Mouse (Mus musculus): ENCODE data around the gene Inafm2. TPM values are rescaled to one million over a fixed set of nuclear protein-coding genes. Genes with fewer than 3 reads are reported as not detected.

Inafm2 gene
- polyA plus RNA-seq, 1 experiment: 8.8 TPM

DNA sequence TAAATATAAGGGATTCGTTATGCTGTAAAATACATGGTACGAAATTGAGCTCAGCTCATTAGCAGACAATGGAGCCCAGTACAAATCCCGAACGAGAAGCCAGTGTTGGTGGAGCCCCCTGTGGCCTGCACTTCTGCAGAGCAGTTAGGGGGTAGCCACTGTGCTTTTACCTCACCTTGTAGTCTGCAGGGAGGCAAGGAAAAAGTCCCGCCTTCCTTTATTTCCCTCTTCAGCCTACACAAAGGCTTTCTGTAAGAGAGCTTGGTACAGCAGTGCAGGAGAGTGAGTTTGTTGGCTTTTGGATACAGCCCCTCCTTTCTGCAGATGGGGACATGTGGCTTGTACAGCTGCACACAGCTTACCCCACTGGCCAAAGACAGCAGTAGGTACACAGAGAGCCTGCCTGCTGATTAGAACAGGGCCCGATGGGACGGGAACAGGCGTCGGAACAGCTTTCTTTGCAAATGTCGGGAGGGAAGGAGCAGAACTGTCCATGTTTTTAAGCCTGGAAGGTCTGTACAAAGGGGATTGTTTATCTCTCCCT, 3.9 kb downstream of the Inafm2 start:
- H3K27ac ChIP-seq (ENCODE audit: insufficient read depth, low read depth, low read length): no peak overlapping the region

DNA sequence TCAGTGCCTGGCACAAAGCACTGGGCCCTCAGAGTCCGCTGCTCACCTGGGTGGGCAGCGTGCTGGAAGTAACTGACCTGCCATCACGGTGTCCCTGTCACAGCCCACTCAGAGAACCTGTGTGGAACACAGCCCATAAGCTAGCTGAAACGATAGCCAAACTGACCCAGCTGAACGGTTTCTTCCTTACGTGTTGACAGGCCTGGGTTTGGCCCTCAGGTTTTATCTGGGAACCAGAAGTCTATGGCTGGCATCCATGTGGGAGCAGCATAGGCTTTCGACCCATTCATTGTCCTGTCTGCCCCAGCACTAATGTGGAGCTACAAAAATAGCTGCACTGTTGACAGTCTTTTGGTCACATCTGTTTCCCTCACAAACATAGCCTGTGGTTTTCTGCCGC, 4.9 kb downstream of the Inafm2 start:
- H3K4me1 ChIP-seq (ENCODE audit: control insufficient read depth, insufficient read depth, insufficient read length, low read length): no peaks in the 10 kb centered on the region
- no peak overlapping the region for H3K27ac ChIP-seq (ENCODE audit: insufficient read depth, low read depth, low read length)
- no peaks in the 10 kb centered on the region for H3K27me3 ChIP-seq (ENCODE audit: control insufficient read depth, insufficient read depth, low read length)
- H3K4me3 ChIP-seq (ENCODE audit: low read depth, low read length): no peak overlapping the region
- TF ChIP-seq POLR2A (IDR thresholded peaks at IDR 0.05; ENCODE audit: low read depth, low read length) (no peak), CTCF (IDR thresholded peaks at IDR 0.05; ENCODE audit: extremely low read depth, insufficient read length, insufficient replicate concordance, low read depth, low read length) (no peak)
- H3K36me3 ChIP-seq (ENCODE audit: control insufficient read depth, insufficient read depth, low read length): peaks cover 3% of the 10 kb centered on the region; the same call in 1 of the 2 replicates
- WGBS: 81% methylated on average over 8 of the region's 8 CpGs

More for the DNA sequence above, 3.9 kb downstream of the Inafm2 start:
- H3K4me1 ChIP-seq (ENCODE audit: control insufficient read depth, insufficient read depth, insufficient read length, low read length): no peaks in the 10 kb centered on the region
- H3K36me3 ChIP-seq (ENCODE audit: control insufficient read depth, insufficient read depth, low read length): peaks cover 3% of the 10 kb centered on the region; the same call in 1 of the 2 replicates
- no peaks in the 10 kb centered on the region for H3K27me3 ChIP-seq (ENCODE audit: control insufficient read depth, insufficient read depth, low read length)
- WGBS: 79% methylated on average over 10 of the region's 10 CpGs
- no peak overlapping the region for H3K4me3 ChIP-seq (ENCODE audit: low read depth, low read length)
- TF ChIP-seq POLR2A (IDR thresholded peaks at IDR 0.05; ENCODE audit: low read depth, low read length): no peak
- no peak for TF ChIP-seq CTCF (IDR thresholded peaks at IDR 0.05; ENCODE audit: extremely low read depth, insufficient read length, insufficient replicate concordance, low read depth, low read length)

DNA sequence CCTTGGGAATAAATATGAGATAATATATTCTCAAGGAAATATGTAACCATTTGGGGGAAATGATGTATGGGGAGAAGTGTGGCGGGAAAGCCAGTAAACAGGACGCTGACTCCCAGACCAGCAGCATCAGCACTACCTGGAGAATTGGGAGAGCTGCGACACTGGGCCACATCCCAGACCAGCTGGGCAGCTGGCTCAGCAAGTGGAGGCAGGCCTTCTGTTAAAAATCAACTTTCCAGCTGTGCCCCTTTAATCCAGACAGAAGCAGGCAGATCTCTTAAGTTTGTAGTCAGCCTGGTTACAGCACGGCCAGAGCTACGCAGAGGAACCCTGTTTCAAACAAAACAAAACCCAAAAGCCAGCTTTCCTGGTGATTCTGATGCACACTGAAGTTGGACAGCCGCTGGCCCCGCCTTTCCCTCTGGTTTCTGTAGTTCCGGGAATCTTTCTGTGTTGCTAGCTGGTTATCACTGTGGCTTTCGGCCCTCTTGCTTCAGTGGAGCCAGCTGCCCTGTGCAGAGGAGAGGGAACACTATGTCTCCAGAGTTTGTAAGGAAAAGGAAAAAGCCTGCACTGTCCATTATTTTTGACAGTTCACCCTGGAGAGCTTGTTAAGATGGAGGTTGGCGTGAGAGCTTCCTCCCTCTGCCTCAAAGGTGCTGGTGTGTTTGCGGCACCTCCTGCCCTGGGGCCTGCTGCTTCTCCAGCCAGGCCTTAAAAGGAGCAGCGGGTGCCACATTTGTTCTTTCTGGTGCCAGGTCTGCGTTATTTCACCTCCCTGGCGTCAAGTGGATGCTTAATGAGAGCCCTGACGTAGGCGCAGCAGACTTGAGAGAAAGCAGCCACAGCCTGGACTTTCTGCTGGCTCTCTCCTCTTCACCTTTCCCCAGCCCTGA, 6.6 kb downstream of the Inafm2 start:
- TF ChIP-seq POLR2A (IDR thresholded peaks at IDR 0.05; ENCODE audit: low read depth, low read length) (no peak), CTCF (IDR thresholded peaks at IDR 0.05; ENCODE audit: extremely low read depth, insufficient read length, insufficient replicate concordance, low read depth, low read length) (no peak)
- 0 out of 2 replicates have a peak overlapping the region, but pooled peaks have one; percentile 46 for H3K27ac ChIP-seq (ENCODE audit: insufficient read depth, low read depth, low read length)

DNA sequence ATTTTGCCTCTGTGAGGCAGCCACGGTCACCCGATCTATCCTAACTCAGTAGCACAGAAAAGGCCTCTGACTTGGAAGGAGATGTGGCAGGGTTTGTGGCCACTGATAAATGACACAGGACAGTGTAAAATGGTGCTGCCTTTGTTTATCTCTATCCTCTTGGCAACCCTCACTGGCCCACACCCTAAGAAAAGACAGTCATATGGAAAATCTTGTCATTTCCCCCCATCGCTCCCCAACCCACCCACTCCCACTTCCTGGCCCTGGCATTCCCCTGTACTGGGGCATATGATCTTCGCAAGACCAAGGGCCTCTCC, 7.2 kb downstream of the Inafm2 start:
- WGBS: 88% methylated on average over 4 of the region's 4 CpGs
- TF ChIP-seq CTCF (IDR thresholded peaks at IDR 0.05; ENCODE audit: extremely low read depth, insufficient read length, insufficient replicate concordance, low read depth, low read length) (no peak), POLR2A (IDR thresholded peaks at IDR 0.05; ENCODE audit: low read depth, low read length) (no peak)
- no peaks in the 10 kb centered on the region for H3K4me1 ChIP-seq (ENCODE audit: control insufficient read depth, insufficient read depth, insufficient read length, low read length)
- H3K36me3 ChIP-seq (ENCODE audit: control insufficient read depth, insufficient read depth, low read length): peaks cover 3% of the 10 kb centered on the region; the same call in 1 of the 2 replicates
- no peak overlapping the region for H3K4me3 ChIP-seq (ENCODE audit: low read depth, low read length)
- no peak overlapping the region for H3K27ac ChIP-seq (ENCODE audit: insufficient read depth, low read depth, low read length)
- H3K27me3 ChIP-seq (ENCODE audit: control insufficient read depth, insufficient read depth, low read length): no peaks in the 10 kb centered on the region

More for the DNA sequence above, 6.6 kb downstream of the Inafm2 start:
- no peaks in the 10 kb centered on the region for H3K27me3 ChIP-seq (ENCODE audit: control insufficient read depth, insufficient read depth, low read length)
- 78% methylated on average over 16 of the region's 16 CpGs for WGBS
- no peaks in the 10 kb centered on the region for H3K4me1 ChIP-seq (ENCODE audit: control insufficient read depth, insufficient read depth, insufficient read length, low read length)
- peaks cover 3% of the 10 kb centered on the region; the same call in 1 of the 2 replicates for H3K36me3 ChIP-seq (ENCODE audit: control insufficient read depth, insufficient read depth, low read length)
- no peak overlapping the region for H3K4me3 ChIP-seq (ENCODE audit: low read depth, low read length)

DNA sequence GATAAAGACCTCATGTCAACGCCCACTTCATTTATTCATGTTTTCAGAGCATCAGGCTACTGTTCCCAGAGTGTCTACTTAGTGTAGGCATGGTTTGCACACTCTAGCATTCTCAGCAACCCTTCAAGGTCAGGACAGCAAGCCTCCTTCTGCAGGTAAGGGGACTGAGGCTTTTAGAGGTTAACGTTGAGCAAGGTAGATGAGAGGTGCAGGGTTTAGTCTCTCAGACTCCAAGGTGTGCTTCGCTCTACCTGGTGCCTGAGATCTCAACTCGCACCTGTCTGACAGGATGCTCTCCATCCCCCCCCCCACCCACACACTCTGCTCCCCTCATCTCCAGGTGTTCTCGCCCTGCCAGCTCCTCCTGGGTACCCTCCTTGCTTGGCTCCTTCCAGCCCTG, 8.6 kb downstream of the Inafm2 start:
- no peaks in the 10 kb centered on the region for H3K27me3 ChIP-seq (ENCODE audit: control insufficient read depth, insufficient read depth, low read length)
- 85% methylated on average over 5 of the region's 5 CpGs for WGBS

DNA sequence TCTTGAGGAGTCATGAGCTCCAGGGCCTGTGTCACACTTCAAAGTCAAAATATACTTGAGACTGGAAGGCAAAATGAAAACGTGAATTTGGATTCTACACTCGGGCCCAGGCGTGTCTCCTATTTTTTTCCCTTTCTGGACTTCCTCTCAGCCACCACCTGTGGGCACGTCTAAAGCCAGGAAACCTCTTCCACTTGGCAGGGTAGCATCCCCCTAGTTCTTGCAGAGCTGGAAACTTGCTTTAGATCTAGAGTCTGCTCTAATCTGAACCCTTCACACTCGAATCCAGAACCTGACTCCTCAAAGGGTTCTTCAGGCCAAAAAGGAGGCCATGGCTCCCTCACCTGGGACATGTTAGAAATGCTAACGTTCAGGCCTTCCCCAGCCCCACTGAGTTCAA, 9.8 kb downstream of the Inafm2 start:
- WGBS: 79% methylated on average over 6 of the region's 6 CpGs
- TF ChIP-seq CTCF (IDR thresholded peaks at IDR 0.05; ENCODE audit: extremely low read depth, insufficient read length, insufficient replicate concordance, low read depth, low read length) (no peak), POLR2A (IDR thresholded peaks at IDR 0.05; ENCODE audit: low read depth, low read length) (no peak)
- Histone ChIP-seq H3K4me1 (ENCODE audit: control insufficient read depth, insufficient read depth, insufficient read length, low read length) (peaks cover 10% of the 10 kb centered on the region), H3K4me3 (ENCODE audit: low read depth, low read length) (no peak overlapping the region), H3K36me3 (ENCODE audit: control insufficient read depth, insufficient read depth, low read length) (peaks cover 3% of the 10 kb centered on the region; the same call in 1 of the 2 replicates), H3K27me3 (ENCODE audit: control insufficient read depth, insufficient read depth, low read length) (no peaks in the 10 kb centered on the region), H3K27ac (ENCODE audit: insufficient read depth, low read depth, low read length) (no peak overlapping the region)

More for the DNA sequence above, 8.6 kb downstream of the Inafm2 start:
- H3K4me3 ChIP-seq (ENCODE audit: low read depth, low read length): no peak overlapping the region
- TF ChIP-seq CTCF (IDR thresholded peaks at IDR 0.05; ENCODE audit: extremely low read depth, insufficient read length, insufficient replicate concordance, low read depth, low read length) (no peak), POLR2A (IDR thresholded peaks at IDR 0.05; ENCODE audit: low read depth, low read length) (no peak)
- peaks cover under 1% of the 10 kb centered on the region; the same call in 1 of the 2 replicates for H3K4me1 ChIP-seq (ENCODE audit: control insufficient read depth, insufficient read depth, insufficient read length, low read length)
- H3K27ac ChIP-seq (ENCODE audit: insufficient read depth, low read depth, low read length): no peak overlapping the region
- H3K36me3 ChIP-seq (ENCODE audit: control insufficient read depth, insufficient read depth, low read length): peaks cover 3% of the 10 kb centered on the region; the same call in 1 of the 2 replicates

DNA sequence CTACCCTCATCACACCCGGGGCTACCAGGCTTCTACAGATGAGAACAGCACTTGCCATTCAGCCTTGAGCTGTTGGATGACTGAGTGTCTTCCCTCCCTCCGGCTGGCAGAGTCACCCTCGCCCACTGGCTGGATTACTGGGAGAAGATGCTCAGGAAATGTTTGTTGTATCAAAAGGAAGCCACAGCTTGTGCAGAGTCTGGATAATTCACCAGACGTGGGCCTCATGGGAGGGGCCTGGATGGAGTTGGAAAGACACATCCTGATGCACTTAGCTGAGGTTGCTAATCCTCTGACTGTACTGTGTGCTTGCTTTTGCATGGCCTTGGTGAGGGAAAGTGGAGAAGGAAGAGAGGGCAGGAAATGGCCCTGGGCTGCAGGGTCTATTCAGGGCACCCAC, 10.5 kb downstream of the Inafm2 start:
- WGBS: 67% methylated on average over 4 of the region's 4 CpGs
- Histone ChIP-seq H3K27me3 (ENCODE audit: control insufficient read depth, insufficient read depth, low read length) (no peaks in the 10 kb centered on the region), H3K36me3 (ENCODE audit: control insufficient read depth, insufficient read depth, low read length) (no peaks in the 10 kb centered on the region; the same call in 1 of the 2 replicates), H3K27ac (ENCODE audit: insufficient read depth, low read depth, low read length) (no peak overlapping the region), H3K4me3 (ENCODE audit: low read depth, low read length) (no peak overlapping the region), H3K4me1 (ENCODE audit: control insufficient read depth, insufficient read depth, insufficient read length, low read length) (peaks cover 13% of the 10 kb centered on the region)
- TF ChIP-seq POLR2A (IDR thresholded peaks at IDR 0.05; ENCODE audit: low read depth, low read length) (no peak), CTCF (IDR thresholded peaks at IDR 0.05; ENCODE audit: extremely low read depth, insufficient read length, insufficient replicate concordance, low read depth, low read length) (no peak)
